Mouse (Mus musculus) forebrain, embryonic 16.5 days (tissue): Measurements from ENCODE around the gene Ppp1r14a. TPM values are rescaled to one million over a fixed set of nuclear protein-coding genes. Genes with fewer than 3 reads are reported as not detected.

Experiments
- ATAC-seq: fragments of 200-750 bp; cut with Nextera tagmentation; 2 replicates; pipeline ENCODE4 v1.8.0; 2017; ENCODE audit warnings: mild to moderate bottlenecking, moderate library complexity
- H3K27ac ChIP-seq: fragments of 300-500 bp; sonication (generic); 2 replicates; pipeline ENCODE4 v1.5.1; 2014; ENCODE audit warnings: low read length, control low read depth
- H3K27me3 ChIP-seq: fragments of 300-500 bp; sonication (generic); replicated peaks from 2 replicates; pipeline ENCODE4 v1.6.1; 2014; ENCODE audit warnings: low read length; ENCODE audit not compliant: control insufficient read depth, insufficient read depth
- H3K36me3 ChIP-seq: fragments of 300-500 bp; sonication (generic); 2 replicates; pipeline ENCODE4 v1.6.1; 2014; ENCODE audit not compliant: control insufficient read depth, insufficient read depth
- H3K4me1 ChIP-seq: fragments of 300-500 bp; sonication (generic); replicated peaks from 2 replicates; pipeline ENCODE4 v1.6.1; 2014; ENCODE audit warnings: low read length; ENCODE audit not compliant: control insufficient read depth, insufficient read depth
- H3K4me2 ChIP-seq: fragments of 300-500 bp; sonication (generic); 2 replicates; pipeline ENCODE4 v1.6.1; 2014; ENCODE audit warnings: mild to moderate bottlenecking, low read length, control low read depth
- H3K4me3 ChIP-seq: fragments of 300-500 bp; sonication (generic); replicated peaks from 2 replicates; pipeline ENCODE4 v1.5.1; 2014; ENCODE audit warnings: mild to moderate bottlenecking, low read length, control low read depth
- H3K9ac ChIP-seq: fragments of 300-500 bp; sonication (generic); replicated peaks from 2 replicates; pipeline ENCODE4 v1.6.1; 2014; ENCODE audit warnings: low read depth, low read length, control low read depth
- H3K9me3 ChIP-seq: fragments of 300-500 bp; sonication (generic); 2 replicates; pipeline ENCODE4 v1.6.1; 2016; ENCODE audit warnings: low read length; ENCODE audit not compliant: control insufficient read depth
- WGBS: fragments of 180-500 bp; shearing (Covaris S2); extraction: QIAGEN DNeasy Blood & Tissue Kit; methylation state at CpG from one replicate; pipeline ENCODE4 v1.1.7; 2014; 5-methylcytosine and 5-hydroxymethylcytosine counted together
- polyA plus RNA-seq: library from polyadenylated mRNA; unstranded; fragments of >200 nt; fragmentation: Nextera tagmentation; extraction: Ambion mirVana; gene quantifications from 2 replicates; pipeline ENCODE4 v1.2.1, GENCODE M21; 2015

Ppp1r14a gene
- polyA plus RNA-seq, 1 experiment from 2014 or later = 4.3 TPM

GRCm38 (mm10) chr7:29271687-29272465, 17.2 kb upstream of the Ppp1r14a start:
- 73% methylated on average over 8 of the region's 8 CpGs for WGBS
- no peaks in the 10 kb centered on the region for H3K9me3 ChIP-seq
- H3K27me3 ChIP-seq = no peaks in the 10 kb centered on the region
- no peak overlapping the region for H3K9ac ChIP-seq
- H3K4me2 ChIP-seq = no peak overlapping the region
- no peak overlapping the region for H3K4me3 ChIP-seq
- peaks cover 12% of the 10 kb centered on the region; the same call in 1 of the 2 replicates for H3K4me1 ChIP-seq
- no peaks in the 10 kb centered on the region for H3K36me3 ChIP-seq
- peak overlapping the region; percentile 17; the same call in 1 of the 2 replicates for H3K27ac ChIP-seq
- no peak for ATAC-seq

- Histone ChIP-seq H3K4me3 (no peak overlapping the region), H3K27ac (no peak overlapping the region), H3K27me3 (peaks cover 4% of the 10 kb centered on the region; the same call in 1 of the 2 replicates), H3K9me3 (no peaks in the 10 kb centered on the region), H3K4me2 (no peak overlapping the region), H3K9ac (no peak overlapping the region), H3K36me3 (no peaks in the 10 kb centered on the region), H3K4me1 (peaks cover 16% of the 10 kb centered on the region)
- no peak for ATAC-seq
- WGBS = 70% methylated on average over 5 of the region's 5 CpGs
These were observed 12.4 kb upstream of the Ppp1r14a start for GRCm38 (mm10) chr7:29276715-29277114.

- H3K4me2 ChIP-seq = no peak overlapping the region
- H3K4me1 ChIP-seq = peaks cover 17% of the 10 kb centered on the region
- H3K4me3 ChIP-seq = no peak overlapping the region
- no peak for ATAC-seq
- no peak overlapping the region for H3K27ac ChIP-seq
- 93% methylated on average over 4 of the region's 4 CpGs for WGBS
- no peaks in the 10 kb centered on the region for H3K9me3 ChIP-seq
- H3K9ac ChIP-seq = no peak overlapping the region
- H3K27me3 ChIP-seq = peaks cover 9% of the 10 kb centered on the region; the same call in 1 of the 2 replicates
- no peaks in the 10 kb centered on the region for H3K36me3 ChIP-seq
These were observed 11.6 kb upstream of the Ppp1r14a start for GRCm38 (mm10) chr7:29277510-29277909.

- ATAC-seq = no peak
- H3K4me2 ChIP-seq = no peak overlapping the region
- no peak overlapping the region for H3K4me3 ChIP-seq
- H3K36me3 ChIP-seq = no peaks in the 10 kb centered on the region
- no peak overlapping the region for H3K27ac ChIP-seq
- H3K9me3 ChIP-seq = no peaks in the 10 kb centered on the region
- H3K4me1 ChIP-seq = peaks cover 17% of the 10 kb centered on the region
- no peak overlapping the region for H3K9ac ChIP-seq
- H3K27me3 ChIP-seq = peaks cover 9% of the 10 kb centered on the region; the same call in 1 of the 2 replicates
These were observed 9.8 kb upstream of the Ppp1r14a start for GRCm38 (mm10) chr7:29279261-29279660.

- no peak for ATAC-seq
- no peaks in the 10 kb centered on the region for H3K9me3 ChIP-seq
These were observed 9.2 kb upstream of the Ppp1r14a start for GRCm38 (mm10) chr7:29279924-29280323.

GRCm38 (mm10) chr7:29280801-29281200, 8.3 kb upstream of the Ppp1r14a start:
- Histone ChIP-seq H3K27ac (no peak overlapping the region), H3K36me3 (no peaks in the 10 kb centered on the region), H3K27me3 (peaks cover 9% of the 10 kb centered on the region; the same call in 1 of the 2 replicates), H3K9ac (no peak overlapping the region; the same call in 1 of the 2 replicates), H3K9me3 (no peaks in the 10 kb centered on the region), H3K4me1 (peaks cover 17% of the 10 kb centered on the region), H3K4me3 (peak overlapping the region; percentile 68), H3K4me2 (peak overlapping the region; percentile 99)
- ATAC-seq = no peak
- WGBS = 6% methylated on average over 13 of the region's 13 CpGs

More at GRCm38 (mm10) chr7:29279924-29280323, 9.2 kb upstream of the Ppp1r14a start:
- H3K4me1 ChIP-seq = peaks cover 17% of the 10 kb centered on the region
- no peak overlapping the region for H3K27ac ChIP-seq
- 92% methylated on average over 8 of the region's 8 CpGs for WGBS
- H3K36me3 ChIP-seq = no peaks in the 10 kb centered on the region
- peaks cover 9% of the 10 kb centered on the region; the same call in 1 of the 2 replicates for H3K27me3 ChIP-seq
- H3K9ac ChIP-seq = no peak overlapping the region
- H3K4me3 ChIP-seq = no peak overlapping the region
- no peak overlapping the region for H3K4me2 ChIP-seq

GRCm38 (mm10) chr7:29281201-29282073, 7.7 kb upstream of the Ppp1r14a start, which contains the start of gene Spint2:
Gene Spint2, minus strand, starts transcription at chr7:29281912.
- Histone ChIP-seq H3K4me2 (peak within 1 kb of the TSS; percentile 99), H3K27me3 (peaks cover 9% of the 10 kb centered on the region; the same call in 1 of the 2 replicates), H3K9me3 (no peaks in the 10 kb centered on the region), H3K27ac (no peak within 1 kb of the TSS), H3K4me1 (peaks cover 17% of the 10 kb centered on the region), H3K9ac (peak within 1 kb of the TSS; percentile 76), H3K4me3 (peak within 1 kb of the TSS; percentile 68), H3K36me3 (no peaks in the 10 kb centered on the region)
- under 1% methylated on average over 74 of the region's 80 CpGs for WGBS
- peak; percentile 58 for ATAC-seq

- WGBS = 8% methylated on average over 20 of the region's 21 CpGs
- ATAC-seq = no peak
These were observed 7.0 kb upstream of the Ppp1r14a start for GRCm38 (mm10) chr7:29282074-29282554.

GRCm38 (mm10) chr7:29283876-29284275, 5.2 kb upstream of the Ppp1r14a start:
- Histone ChIP-seq H3K27me3 (peaks cover 9% of the 10 kb centered on the region; the same call in 1 of the 2 replicates), H3K27ac (no peak overlapping the region), H3K4me3 (no peak overlapping the region), H3K9me3 (no peaks in the 10 kb centered on the region), H3K36me3 (no peaks in the 10 kb centered on the region), H3K9ac (no peak overlapping the region), H3K4me2 (no peak overlapping the region), H3K4me1 (peaks cover 17% of the 10 kb centered on the region)
- no peak for ATAC-seq
- 89% methylated on average over 4 of the region's 4 CpGs for WGBS

More at GRCm38 (mm10) chr7:29282074-29282554, 7.0 kb upstream of the Ppp1r14a start:
- Histone ChIP-seq H3K36me3 (no peaks in the 10 kb centered on the region), H3K27me3 (peaks cover 9% of the 10 kb centered on the region; the same call in 1 of the 2 replicates), H3K9me3 (no peaks in the 10 kb centered on the region), H3K9ac (peak overlapping the region; percentile 76), H3K4me2 (peak overlapping the region; percentile 99), H3K4me1 (peaks cover 17% of the 10 kb centered on the region), H3K27ac (no peak overlapping the region), H3K4me3 (peak overlapping the region; percentile 68)
